Mouse (Mus musculus) limb, embryonic 13.5 days (tissue): ENCODE data around the gene Olfr800. TPM values are rescaled to one million over a fixed set of nuclear protein-coding genes. Genes with fewer than 3 reads are reported as not detected.

Source experiments
- polyA plus RNA-seq: library from polyadenylated mRNA; unstranded; fragments of >200 nt; fragmentation: Nextera tagmentation; extraction: Ambion mirVana; gene quantifications from 2 replicates; pipeline ENCODE4 v1.2.1, GENCODE M21; 2015

Olfr800 gene
- polyA plus RNA-seq, 1 experiment from 2014 or later: not detected

Other genes starting within 250 kb of the Olfr800 start
- not detected in 2 replicates for gene Olfr786, start 230.4 kb upstream of the Olfr800 start, polyA plus RNA-seq
- not detected in 2 replicates for gene Olfr787, start 195.8 kb upstream of the Olfr800 start, polyA plus RNA-seq
- not detected in 2 replicates for gene Olfr788, start 186.7 kb upstream of the Olfr800 start, polyA plus RNA-seq
- gene Olfr789, start 172.9 kb upstream of the Olfr800 start, polyA plus RNA-seq: not detected in 2 replicates
- not detected in 2 replicates for gene Olfr790, start 159.2 kb upstream of the Olfr800 start, polyA plus RNA-seq
- gene Olfr791, start 135.9 kb upstream of the Olfr800 start, polyA plus RNA-seq: not detected in 2 replicates
- gene Olfr792, start 118.5 kb upstream of the Olfr800 start, polyA plus RNA-seq: not detected in 2 replicates
- not detected in 2 replicates for gene Olfr794, start 90.0 kb upstream of the Olfr800 start, polyA plus RNA-seq
- not detected in 2 replicates for gene Olfr796, start 45.1 kb upstream of the Olfr800 start, polyA plus RNA-seq
- gene Olfr798, start 29.8 kb upstream of the Olfr800 start, polyA plus RNA-seq: not detected in 2 replicates
- gene Olfr799, start 20.2 kb upstream of the Olfr800 start, polyA plus RNA-seq: not detected in 2 replicates
- not detected in 2 replicates for gene Olfr801, start 16.2 kb downstream of the Olfr800 start, polyA plus RNA-seq
- not detected in 2 replicates for gene Olfr802, start 30.5 kb downstream of the Olfr800 start, polyA plus RNA-seq
- gene Olfr803, start 36.6 kb downstream of the Olfr800 start, polyA plus RNA-seq: not detected in 2 replicates
- gene Olfr804, start 45.5 kb downstream of the Olfr800 start, polyA plus RNA-seq: not detected in 2 replicates
- gene Olfr805, start 71.7 kb downstream of the Olfr800 start, polyA plus RNA-seq: not detected in 2 replicates
- gene Olfr806, start 84.2 kb downstream of the Olfr800 start, polyA plus RNA-seq: not detected in 2 replicates
- gene Olfr807, start 100.1 kb downstream of the Olfr800 start, polyA plus RNA-seq: not detected in 2 replicates
- gene Olfr808, start 107.8 kb downstream of the Olfr800 start, polyA plus RNA-seq: not detected in 2 replicates
- not detected in 2 replicates for gene Olfr809, start 116.9 kb downstream of the Olfr800 start, polyA plus RNA-seq
- not detected in 2 replicates for gene Olfr810, start 137.2 kb downstream of the Olfr800 start, polyA plus RNA-seq
- not detected in 2 replicates for gene Olfr811, start 146.7 kb downstream of the Olfr800 start, polyA plus RNA-seq
- gene Olfr812, start 188.4 kb downstream of the Olfr800 start, polyA plus RNA-seq: not detected in 2 replicates
- not detected in 2 replicates for gene Olfr813, start 197.7 kb downstream of the Olfr800 start, polyA plus RNA-seq
- gene Olfr814, start 222.2 kb downstream of the Olfr800 start, polyA plus RNA-seq: not detected in 2 replicates
- gene Olfr815, start 248.2 kb downstream of the Olfr800 start, polyA plus RNA-seq: not detected in 2 replicates